Mouse (Mus musculus) urinary bladder, adult 2 months (tissue): Measurements from ENCODE around the gene Snx27. TPM values are rescaled to one million over a fixed set of nuclear protein-coding genes. Genes with fewer than 3 reads are reported as not detected.

Experiments
- DNase-seq: peaks from one replicate; pipeline ENCODE4 v3.0.0; 2022; ENCODE audit warnings: low spot score
- polyA plus RNA-seq: library from polyadenylated mRNA; depleted of rRNA; stranded (reverse); fragments of >200 nt; gene quantifications from 2 replicates; pipeline ENCODE4 v1.2.3, GENCODE M21; 2012

The Snx27 gene
- polyA plus RNA-seq, 1 experiment: 20.6 TPM

DNA sequence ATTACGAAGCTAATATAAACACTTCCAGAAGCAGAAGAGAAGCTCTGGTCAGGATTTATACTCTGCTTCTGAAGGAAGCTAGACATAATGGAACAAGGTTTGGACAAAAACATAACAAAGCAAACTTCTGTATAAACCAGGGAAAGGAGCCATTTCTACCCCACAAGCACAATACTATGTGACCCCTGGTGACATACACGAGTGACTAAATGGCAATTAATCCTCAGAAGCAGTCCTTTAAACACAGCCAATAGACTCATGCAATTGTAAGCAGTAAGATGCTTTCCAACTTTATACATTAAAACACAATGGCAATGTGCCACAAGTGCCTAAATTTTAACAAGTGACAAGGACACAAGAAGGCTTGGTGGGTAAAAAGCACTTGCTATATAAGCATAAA is 15.3 kb downstream of the Snx27 start:
- DNase-seq: no peak

- no peak for DNase-seq
Observed at GRCm38 (mm10) chr3:94565557-94565956, 17.0 kb downstream of the Snx27 start.

DNA sequence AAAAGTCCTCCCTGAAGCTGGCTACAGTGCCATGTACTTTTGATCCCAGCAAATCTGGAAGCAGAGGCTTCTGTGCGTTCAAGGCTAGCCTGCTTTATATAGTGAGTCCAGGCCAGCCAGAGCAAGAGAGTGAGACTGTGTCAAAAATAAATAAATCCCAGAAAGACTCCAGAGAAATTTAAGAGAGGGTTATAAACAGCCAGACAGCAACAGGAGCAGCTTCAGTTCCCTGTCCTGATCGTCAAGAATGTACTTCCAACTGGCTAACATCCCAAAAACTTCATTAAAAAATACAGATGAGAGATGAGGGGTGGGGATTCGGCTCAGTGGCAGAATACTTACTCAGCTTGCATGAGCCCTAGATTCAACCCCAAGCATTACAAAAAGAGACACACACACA is 17.4 kb downstream of the Snx27 start:
- DNase-seq: no peak

DNA sequence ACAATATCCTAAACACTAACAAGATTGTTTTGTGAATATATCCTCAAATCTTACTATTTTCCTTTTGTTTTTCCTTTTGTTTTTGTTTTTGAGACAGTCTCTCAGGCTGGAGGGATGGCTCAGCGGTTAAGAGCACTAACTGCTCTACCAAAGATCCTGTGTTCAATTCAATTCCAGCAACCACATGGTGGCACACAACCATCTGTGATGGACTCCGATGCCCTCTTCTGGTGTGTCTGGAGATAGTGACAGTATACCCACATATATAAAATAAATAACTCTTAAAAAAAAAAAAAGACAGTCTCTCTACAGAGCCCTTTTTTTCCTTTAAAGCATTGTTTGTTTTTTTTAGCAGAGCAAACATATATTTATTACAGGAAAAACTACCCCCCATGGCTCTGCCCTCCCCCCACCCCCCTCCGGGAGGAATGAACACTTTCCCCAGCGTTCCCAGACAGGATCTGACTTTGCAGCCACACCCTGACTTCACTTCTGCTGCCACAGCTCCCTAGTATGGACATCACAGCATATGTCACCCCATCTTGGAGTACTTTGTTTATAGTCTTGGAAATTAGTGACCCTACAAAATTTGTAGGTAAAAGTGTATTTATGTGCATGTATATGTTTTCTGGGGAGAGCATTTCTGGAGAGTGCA is 18.0 kb downstream of the Snx27 start:
- DNase-seq: no peak

DNA sequence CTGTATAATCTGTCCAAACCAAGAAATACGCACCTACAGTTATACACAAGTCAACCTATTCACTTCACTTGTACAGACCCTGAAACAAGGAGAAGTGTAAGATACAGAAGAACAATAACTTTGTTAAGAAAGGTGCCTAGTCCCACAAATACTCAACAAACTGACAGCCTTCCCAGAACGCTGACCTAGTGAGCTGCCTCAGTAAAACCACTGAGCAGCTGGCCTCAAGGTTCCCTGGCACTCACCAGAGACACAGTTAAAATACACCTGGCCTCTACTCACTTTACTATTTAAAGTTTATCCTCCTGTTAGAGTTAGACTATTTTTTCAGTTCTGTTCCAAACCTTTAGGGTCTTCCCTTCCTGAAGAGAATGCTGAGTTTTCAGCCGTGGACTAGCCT is 19.4 kb downstream of the Snx27 start:
- no peak for DNase-seq

DNA sequence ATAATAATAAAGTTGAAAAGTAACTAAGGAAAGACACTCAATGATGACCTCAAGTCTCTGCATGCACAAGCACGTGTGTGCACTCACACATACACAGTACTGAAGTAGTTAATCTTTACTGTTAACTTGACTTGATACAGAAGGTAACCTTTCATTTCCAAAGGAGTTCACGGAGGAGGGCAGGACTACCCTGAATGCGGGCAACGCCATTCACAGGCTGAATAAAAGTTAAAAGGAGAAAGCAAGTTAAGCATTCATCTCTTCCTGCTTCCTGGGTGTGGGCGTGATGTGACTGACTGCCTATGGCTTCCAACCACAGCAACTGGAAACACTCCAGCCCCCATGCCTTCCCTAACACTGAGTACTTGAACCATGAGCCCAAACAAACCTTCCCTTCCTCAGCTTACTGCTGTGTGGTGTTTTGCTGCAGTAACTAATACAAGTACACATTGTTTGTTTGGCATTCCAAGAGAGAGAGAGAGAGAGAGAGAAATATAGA is 22.5 kb downstream of the Snx27 start:
- no peak for DNase-seq

- DNase-seq: no peak
Observed at GRCm38 (mm10) chr3:94549041-94549440, 33.5 kb downstream of the Snx27 start.

GRCm38 (mm10) chr3:94537187-94537586 is 45.3 kb downstream of the Snx27 start:
- no peak for DNase-seq

DNA sequence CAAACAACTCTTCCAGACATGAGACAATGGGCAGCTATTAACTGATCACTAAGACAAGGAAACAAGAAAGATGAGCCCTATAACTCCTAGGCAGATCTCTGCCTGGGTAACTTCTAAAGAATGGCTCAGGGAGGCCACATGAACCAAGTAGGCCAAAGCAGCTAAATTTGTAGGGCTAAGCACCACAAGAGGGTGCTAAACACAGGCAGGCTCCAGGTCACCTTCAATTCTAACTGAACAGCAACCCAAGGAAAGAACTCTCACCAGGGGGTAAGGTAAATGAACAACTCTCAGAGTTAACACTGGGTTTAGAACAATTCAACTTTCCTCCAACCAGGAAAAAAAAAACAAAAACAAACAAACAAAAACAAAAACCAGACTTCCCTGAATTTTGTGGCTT is 48.5 kb downstream of the Snx27 start:
- DNase-seq: no peak

DNA sequence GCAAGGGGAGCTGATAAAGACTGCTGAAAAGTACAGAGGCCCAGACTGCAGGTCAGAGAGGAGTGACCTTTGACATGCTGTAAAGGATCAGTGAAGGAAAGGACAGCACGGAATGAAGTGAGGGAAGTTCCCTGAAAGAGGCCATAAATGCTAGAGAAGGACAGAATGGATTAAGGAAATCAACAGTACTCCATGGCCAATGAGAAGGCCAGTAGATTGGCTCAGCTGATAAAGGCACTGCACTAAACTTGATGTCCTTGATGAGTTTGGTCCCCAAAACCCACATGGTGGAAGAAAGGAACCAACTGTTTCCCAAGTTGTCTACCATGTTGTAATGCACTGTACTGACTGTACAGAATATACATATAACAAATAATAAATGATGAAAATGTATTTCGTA is 55.8 kb downstream of the Snx27 start:
- no peak for DNase-seq

- DNase-seq: no peak
Observed at GRCm38 (mm10) chr3:94506664-94507063, 75.9 kb downstream of the Snx27 start.

GRCm38 (mm10) chr3:94502243-94502642 is 80.3 kb downstream of the Snx27 start:
- no peak for DNase-seq

- DNase-seq: no peak
Observed at GRCm38 (mm10) chr3:94497162-94497561, 85.4 kb downstream of the Snx27 start.

DNA sequence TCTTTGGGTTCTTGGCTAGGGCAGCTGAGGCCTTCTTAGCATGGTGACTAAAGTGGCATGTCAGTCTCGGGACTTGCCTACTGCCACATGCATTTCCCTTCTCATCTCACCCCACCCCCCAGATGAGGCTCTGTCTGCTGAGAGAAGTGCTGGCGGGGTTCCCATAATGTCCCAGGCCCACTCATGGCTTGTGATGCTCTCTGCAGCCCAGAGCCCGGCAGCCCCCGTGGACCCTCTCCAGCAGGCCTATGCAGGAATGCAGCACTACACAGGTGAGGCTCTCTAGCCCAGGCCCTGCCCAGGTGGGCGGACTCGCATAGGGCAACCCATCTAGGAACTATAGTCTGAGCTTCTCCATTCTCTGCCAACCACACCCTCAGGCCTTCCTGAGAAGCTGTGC is 94.9 kb downstream of the Snx27 start:
- DNase-seq: no peak

- no peak for DNase-seq
Observed at GRCm38 (mm10) chr3:94485922-94486321, 96.6 kb downstream of the Snx27 start.

DNA sequence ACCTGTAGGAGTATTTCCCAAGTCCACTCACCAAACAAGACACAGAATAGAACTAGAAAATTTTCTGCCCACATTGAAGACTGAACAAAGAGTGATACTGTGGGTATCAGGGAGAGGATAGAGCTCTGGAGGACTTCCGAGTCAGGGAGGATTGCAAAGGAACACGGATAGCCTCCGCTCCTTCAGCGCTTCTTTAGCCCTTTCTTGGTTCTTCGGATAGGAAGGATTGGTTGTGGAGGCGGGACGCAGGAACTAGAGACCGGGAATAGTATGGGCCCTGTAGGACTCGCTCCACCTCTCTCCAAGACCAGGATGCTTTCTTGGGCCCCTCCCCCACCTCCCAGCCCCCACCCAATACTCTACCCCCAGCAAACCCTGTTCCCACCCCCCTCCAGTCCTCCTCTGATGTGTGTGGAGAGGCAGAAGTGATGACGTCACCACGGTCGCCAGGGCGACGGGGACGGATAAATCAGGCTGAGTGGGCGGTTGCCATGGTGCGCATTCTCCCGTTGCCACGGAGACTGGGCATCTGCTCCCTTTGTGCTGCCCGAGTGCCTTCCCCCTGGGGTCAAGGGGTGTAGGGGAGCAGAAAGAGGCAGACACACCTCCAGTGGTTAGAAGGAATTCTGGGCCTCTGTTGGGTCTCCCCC is 98.6 kb downstream of the Snx27 start:
- no peak for DNase-seq

DNA sequence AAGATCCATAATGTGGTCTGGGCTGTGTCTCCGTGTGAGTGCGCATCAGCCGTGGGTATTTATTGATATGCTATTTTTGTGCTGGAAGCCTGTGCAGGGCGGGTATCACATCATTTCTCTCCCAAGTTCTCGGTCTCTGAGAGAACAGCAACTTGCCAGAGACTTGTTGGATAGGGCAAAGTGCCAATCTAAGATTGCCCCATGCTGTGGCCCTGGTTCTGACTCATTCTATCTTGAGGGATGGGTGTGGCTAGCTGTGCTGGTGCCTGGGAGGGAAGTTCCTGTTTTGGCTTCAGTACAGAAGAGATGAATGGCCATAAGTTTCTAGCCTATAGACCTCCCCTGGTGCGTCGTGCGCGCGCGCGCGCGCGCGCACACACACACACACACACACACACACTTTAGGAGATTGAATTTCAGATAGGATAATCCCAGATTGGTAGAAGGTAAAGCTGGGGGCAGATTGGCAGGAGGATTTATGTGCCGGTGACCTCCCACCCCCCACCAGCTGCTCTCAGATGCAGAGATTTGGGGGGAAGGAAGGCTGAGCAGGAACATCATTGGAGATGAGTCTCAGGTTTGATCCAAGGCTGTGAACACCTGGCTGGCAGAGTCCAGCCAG is 99.6 kb downstream of the Snx27 start:
- DNase-seq: no peak

DNA sequence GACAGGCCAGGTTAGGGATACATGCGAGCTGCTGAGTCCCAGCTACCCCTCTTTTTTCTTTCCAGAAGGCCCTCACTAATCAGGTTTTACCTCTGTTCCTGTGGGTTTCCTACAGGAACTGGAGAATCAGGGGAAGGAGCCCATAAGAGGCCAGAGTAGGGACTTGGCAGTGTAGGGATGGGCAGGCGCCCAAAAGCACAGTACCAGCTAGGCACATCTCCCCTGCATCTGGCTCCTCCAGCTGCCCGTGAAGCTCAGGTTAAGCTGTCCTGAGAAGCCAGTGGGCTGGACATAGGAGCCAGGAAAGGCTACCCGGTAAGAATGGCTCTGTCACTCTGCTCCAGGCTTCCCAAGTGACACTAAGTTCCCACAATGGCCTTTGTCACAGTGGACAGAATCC is 101.1 kb downstream of the Snx27 start:
- no peak for DNase-seq

DNA sequence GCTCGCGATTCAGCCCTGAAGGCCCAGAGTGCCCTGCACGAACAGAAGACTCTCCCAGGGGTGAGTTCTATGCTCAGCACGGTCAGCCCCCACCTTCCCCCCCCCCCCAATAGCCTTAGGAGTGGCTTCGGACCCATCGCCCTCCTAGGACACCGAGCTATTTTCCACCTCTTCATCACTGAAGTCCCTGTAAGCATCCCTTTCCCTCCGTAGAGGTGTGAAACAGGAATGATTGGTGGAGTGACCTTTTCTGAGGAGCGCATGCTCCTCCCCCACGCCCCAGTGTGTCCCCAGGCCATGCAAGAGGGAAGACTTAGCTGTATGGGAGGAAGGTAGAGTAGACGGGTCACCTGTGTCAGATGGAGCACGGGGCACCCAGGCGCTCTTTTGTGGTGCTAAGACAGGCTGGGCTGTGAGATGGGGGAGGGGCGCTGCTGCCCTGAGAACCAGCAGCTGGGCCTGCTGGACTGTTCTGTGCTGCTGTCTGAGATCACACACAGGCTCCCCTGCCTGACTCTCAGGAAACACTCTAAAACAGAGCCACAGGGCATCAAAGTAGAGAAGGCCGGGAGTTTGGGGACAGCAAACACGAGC is 102.1 kb downstream of the Snx27 start, which contains the start of gene Riiad1:
Riiad1 (minus strand) TSS at position 51 of the 594 bp plus-strand sequence.
- DNase-seq: no peak

DNA sequence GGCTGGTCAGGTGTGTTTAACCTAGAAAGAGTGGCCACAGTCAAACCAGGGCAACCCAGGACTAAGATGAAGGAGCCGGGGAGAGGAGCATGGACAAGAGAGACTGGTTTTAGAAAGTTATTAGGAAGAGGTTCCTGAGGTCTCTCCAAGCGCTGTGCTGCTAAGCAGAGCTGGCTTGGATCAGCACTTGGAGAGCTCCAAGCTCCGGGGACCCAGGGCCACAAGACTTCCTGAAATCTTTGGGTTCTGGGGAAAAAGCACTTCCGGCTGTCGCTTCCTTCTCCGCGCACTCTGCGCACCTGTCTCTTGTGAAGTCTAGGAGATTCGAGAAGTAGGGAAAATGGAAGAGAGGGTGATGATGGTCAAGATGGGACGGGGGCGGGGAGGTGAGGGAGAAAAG is 103.0 kb downstream of the Snx27 start:
- no peak for DNase-seq

DNA sequence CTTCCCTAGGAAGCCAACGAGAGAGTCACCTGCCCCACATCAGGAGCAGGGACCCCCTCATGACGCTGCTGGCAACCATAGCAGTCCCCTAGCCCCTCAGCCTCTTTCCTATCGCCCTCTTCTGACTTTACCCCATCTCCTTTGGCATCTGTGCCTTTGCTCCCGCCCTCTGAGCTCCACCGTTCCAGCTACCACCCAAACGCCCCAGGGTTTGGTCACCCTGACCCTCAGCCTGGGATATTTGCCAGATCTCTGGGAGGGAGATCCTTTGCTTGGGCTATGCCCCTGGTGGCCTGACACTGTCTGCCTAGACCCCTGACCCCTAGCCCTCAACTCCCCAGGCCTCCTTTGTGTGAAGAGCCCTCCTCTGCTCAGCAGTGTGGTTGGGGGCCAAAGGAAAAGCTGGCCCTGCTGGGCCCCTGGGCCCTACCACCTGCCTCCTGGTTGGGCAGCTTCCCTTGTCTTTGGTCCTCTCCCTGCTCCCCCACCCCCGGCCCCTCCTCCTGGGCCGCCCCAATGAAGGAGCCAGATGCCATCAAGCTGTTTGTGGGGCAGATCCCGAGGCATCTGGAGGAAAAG is 103.8 kb downstream of the Snx27 start:
- DNase-seq: no peak

- DNase-seq: no peak
Observed at GRCm38 (mm10) chr3:94477981-94478422, 104.5 kb downstream of the Snx27 start, which contains the start of gene Celf3. Gene Celf3, plus strand, starts transcription at chr3:94478295.
